Mouse (Mus musculus): ENCODE data around the gene Slc27a4. TPM values are rescaled to one million over a fixed set of nuclear protein-coding genes. Genes with fewer than 3 reads are reported as not detected.

Gene Slc27a4
- 10 to 100 TPM; 14.6 to 15.4 TPM for total RNA-seq (2023)

DNA sequence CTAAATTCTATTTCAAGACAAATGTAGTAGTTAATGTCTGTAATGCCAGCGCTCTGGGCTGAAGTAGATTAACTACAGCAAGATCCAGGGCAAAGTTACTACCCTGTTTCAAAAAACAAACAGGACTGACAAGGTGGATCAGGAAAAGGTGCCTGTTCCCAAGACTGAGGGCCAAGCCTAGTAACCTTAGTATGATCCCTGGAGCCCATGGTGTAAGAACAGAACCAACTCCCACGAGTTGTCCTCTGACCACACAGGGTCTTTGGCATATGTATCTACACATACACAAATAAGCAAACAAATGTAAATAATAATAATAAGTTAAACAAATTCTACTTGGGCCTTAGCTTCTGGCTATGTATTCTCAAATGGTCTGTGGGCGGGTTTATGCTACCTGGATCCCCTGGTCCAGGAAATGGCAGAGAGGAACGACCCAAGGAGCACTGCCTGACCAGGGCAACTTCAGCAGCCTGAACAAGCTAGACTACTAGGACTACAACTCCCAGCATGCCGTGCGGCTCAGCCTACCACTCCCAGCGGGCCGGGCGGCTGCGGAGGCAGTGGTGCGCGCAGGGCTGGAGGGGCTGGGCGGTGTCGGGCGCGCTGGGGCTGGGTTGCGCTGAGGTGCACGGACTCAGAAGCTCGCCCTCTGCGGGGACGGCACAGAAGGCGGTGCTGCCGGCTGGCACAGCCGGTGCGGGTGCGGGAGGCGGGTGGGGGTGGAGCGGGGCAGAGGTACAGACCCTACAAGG lies at the start of gene Slc27a4:
Gene Slc27a4 (plus strand): TSS at position 560 of the 752 bp plus-strand sequence.

DNA sequence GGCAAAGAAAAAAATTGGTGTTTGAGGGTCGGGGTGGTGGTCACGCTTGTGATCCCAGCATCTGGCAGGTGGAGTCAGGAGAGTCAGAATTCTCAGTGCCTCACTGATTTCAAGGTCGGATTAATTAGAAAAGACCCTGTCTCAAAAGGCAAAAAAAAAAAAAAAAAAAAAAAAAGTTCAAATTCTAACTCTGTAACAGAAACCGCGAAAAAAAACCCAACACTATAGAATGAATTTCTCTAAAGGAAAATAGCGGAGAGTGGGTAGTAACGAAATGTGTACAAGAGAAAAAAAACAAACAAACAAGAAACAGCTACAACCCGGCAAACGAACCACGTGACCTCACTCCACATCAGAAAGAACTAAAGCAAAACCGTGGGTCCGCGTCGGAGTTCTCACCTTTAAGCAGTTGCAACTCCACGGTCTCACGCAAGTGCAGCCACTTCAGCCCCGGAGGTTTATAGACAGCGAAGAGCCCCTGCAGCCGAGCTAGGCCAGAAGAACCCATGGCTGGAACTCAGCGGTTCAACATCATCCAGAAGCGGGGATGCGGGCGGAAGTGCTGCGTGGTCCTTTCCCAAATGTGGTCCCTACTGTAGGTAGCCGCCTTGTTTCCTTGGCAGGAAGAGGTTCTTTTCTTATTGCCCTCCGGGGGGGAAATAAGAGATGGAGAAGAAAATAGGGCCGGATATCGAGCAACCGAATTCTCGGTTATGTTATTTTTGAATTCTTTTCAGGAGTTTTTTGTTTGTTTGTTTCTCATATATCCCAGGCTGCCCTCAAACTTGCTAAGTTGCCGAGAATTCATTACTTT lies 15.1 kb upstream of the Slc27a4 start, which contains the start of gene Coq4:
Gene Coq4 (plus strand): TSS at position 390 of the 814 bp plus-strand sequence.

DNA sequence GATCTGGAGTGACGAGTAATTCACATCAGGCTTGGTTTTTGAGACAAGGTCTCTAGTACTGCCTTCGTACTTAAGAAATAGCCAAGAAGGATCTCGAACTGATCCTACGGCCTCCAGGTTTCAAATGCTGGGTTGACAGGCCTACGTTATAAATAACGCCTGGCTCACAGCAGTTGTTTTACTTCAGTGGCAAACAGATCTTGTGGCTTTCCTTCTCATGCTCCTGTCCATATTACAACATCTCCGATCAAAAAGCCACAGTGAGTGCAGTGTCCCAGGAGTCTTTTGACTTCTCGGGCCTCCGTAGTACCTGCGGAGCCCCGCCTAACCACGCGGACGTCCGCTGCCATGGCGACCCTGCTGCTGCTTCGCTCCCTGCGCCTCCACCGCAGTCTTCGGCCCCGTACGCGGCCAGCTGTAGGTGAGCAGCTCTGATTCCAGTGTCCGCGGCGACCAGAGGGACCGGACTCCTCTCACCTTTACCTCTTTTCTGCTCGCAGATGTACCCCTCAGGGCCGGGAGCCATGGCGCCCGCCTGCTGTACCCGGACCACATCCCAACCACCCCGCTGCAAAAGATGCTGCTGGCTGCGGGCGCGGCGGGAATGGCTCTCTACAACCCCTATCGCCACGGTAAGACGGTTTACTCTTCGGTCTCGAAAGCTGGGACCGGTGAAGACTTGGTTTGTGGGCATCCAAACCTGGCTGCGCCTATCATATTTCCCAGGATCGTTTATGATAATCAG lies 14.3 kb upstream of the Slc27a4 start, which contains the start of gene Trub2:
Gene Trub2 (minus strand): TSS at position 566 of the 745 bp plus-strand sequence.

DNA sequence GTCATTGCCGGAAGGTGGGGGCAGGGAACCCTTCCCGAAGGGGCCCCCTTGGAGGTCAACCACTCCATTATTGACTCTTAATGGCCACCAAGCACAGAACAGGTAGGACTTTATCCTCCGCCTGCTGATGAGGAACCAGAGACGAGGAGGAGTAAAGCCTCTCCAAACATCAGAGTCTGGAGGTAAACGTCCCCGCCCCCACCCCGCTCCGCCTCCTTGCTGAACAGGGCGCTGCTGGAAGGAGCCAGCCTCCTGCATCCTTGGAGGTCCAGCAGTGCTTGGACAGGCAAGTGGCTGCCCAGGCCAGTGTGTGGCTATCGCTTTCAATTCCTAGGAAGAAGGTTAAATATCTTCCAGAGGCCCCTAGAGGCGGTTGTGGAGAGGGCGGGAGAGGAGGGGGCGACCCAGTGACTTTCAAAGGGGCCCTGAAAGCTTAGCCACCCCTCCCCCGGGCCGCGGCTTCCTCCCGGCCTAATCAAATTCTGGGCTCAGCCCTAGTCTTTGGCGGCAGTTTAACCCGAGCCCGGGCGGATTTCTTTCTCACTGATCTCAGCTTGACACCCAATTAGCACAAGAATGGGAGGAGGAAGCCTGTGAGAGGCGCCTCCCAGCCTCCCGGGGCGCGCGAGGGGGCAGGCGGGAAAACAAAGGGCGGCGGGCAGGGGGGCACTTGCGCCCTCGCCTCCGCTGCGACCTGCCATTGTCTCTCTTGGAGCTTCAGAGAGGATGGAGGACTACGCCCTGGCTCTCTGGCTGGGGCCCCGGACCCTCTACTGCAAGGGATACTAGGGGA lies 17.8 kb downstream of the Slc27a4 start, which contains the start of gene Urm1:
Gene Urm1 (plus strand): TSS at position 51 of the 793 bp plus-strand sequence.

Other genes starting within 250 kb of the Slc27a4 start
- gene Rapgef1, start 182.9 kb upstream of the Slc27a4 start, total RNA-seq (2023) = 100 to 1,000 TPM; 111 to 115 TPM
- gene Gm13420, start 50.9 kb upstream of the Slc27a4 start, total RNA-seq (2023) = not detected
- not detected for gene Gm13547, start 43.3 kb upstream of the Slc27a4 start, total RNA-seq (2023)
- 1 to 10 TPM; 2.7 to 4.0 TPM for gene Coq4, start 15.1 kb upstream of the Slc27a4 start, total RNA-seq (2023)
- gene Trub2, start 14.1 kb upstream of the Slc27a4 start, total RNA-seq (2023) = 10 to 100 TPM; 29.0 to 31.1 TPM
- 10 to 100 TPM; 23.5 to 34.8 TPM for gene Urm1, start 17.4 kb downstream of the Slc27a4 start, total RNA-seq (2023)
- 1 to 10 TPM; 1.7 to 3.1 TPM for gene Cercam, start 66.5 kb downstream of the Slc27a4 start, total RNA-seq (2023)
- 10 to 100 TPM; 75.8 to 89.8 TPM for gene Odf2, start 86.6 kb downstream of the Slc27a4 start, total RNA-seq (2023)
- 10 to 100 TPM; 45.5 to 52.1 TPM for gene Gle1, start 132.8 kb downstream of the Slc27a4 start, total RNA-seq (2023)
- 100 to 1,000 TPM; 301 to 317 TPM for gene Sptan1, start 162.9 kb downstream of the Slc27a4 start, total RNA-seq (2023)
- gene Wdr34, start 246.2 kb downstream of the Slc27a4 start, total RNA-seq (2023) = 1 to 10 TPM; 1.2 TPM

Measured in monocyte, adult 59 days (primary cell).